Mouse (Mus musculus) kidney, adult 2 months (tissue): ENCODE results near the gene Hamp.

Experiments
- CTCF ChIP-seq: fragments of 200-500 bp; conservative IDR thresholded peaks from 2 replicates; pipeline ENCODE4 v1.5.1; 2011; ENCODE audit warnings: low read depth, mild to moderate bottlenecking, control low read depth, low read length, moderate library complexity, mixed read lengths; ENCODE audit not compliant: insufficient read depth, insufficient read length
- POLR2A ChIP-seq: fragments of 200-500 bp; IDR thresholded peaks from one replicate; pipeline ENCODE4 v1.6.1; 2011; ENCODE audit warnings: low read depth, low read length, control low read depth

- TF ChIP-seq CTCF, result no peak
- TF ChIP-seq POLR2A, result no peak
Observed at GRCm38 (mm10) chr7:30892515-30892914, 51.3 kb downstream of the Hamp start.
